Mouse (Mus musculus) embryonic facial prominence, embryonic 14.5 days (tissue): ENCODE measurements at regions not wholly inside any gene's neighbourhood (a gene's known extent, or its start where the extent isn't known, plus 50 kb on each side); places are given as distances from the start of the nearest gene placed in this dataset.

ENCODE experiments used
- ATAC-seq: fragments of 200-750 bp; cut with Nextera tagmentation; 2 replicates; pipeline ENCODE4 v1.8.0; 2017; ENCODE audit warnings: low read depth, moderate number of reproducible peaks, moderate TSS enrichment
- DNase-seq: peaks from one replicate; pipeline ENCODE4 v3.0.0-alpha.2; 2015; ENCODE audit warnings: low spot score
- H3K27ac ChIP-seq: fragments of 300-500 bp; sonication (generic); replicated peaks from 2 replicates; pipeline ENCODE4 v1.5.1; 2014; ENCODE audit warnings: low read depth, mild to moderate bottlenecking, low read length, moderate library complexity
- H3K27me3 ChIP-seq: fragments of 300-500 bp; sonication (generic); replicated peaks from 2 replicates; pipeline ENCODE4 v1.6.1; 2014; ENCODE audit warnings: low read length; ENCODE audit not compliant: control insufficient read depth, insufficient read depth
- H3K36me3 ChIP-seq: fragments of 300-500 bp; sonication (generic); 2 replicates; pipeline ENCODE4 v1.6.1; 2014; ENCODE audit warnings: low read length, mixed read lengths; ENCODE audit not compliant: control insufficient read depth, insufficient read depth
- H3K4me1 ChIP-seq: fragments of 300-500 bp; sonication (generic); 2 replicates; pipeline ENCODE4 v1.6.1; 2014; ENCODE audit warnings: antibody characterized with exemption, low read length; ENCODE audit not compliant: control insufficient read depth, insufficient read depth
- H3K4me2 ChIP-seq: fragments of 300-500 bp; sonication (generic); 2 replicates; pipeline ENCODE4 v1.6.1; 2014; ENCODE audit warnings: low read depth, mild to moderate bottlenecking, low read length, moderate library complexity, mixed read lengths
- H3K4me3 ChIP-seq: fragments of 300-500 bp; sonication (generic); 2 replicates; pipeline ENCODE4 v1.5.1; 2014; ENCODE audit warnings: low read depth, mild to moderate bottlenecking, low read length
- H3K9ac ChIP-seq: fragments of 300-500 bp; sonication (generic); 2 replicates; pipeline ENCODE4 v1.6.1; 2014; ENCODE audit warnings: low read depth, mild to moderate bottlenecking, low read length, moderate library complexity, mixed read lengths
- H3K9me3 ChIP-seq: fragments of 300-500 bp; sonication (generic); 2 replicates; pipeline ENCODE4 v1.6.1; 2016; ENCODE audit warnings: low read length; ENCODE audit not compliant: control insufficient read depth
- WGBS: fragments of 180-500 bp; shearing (Covaris S2); extraction: QIAGEN DNeasy Blood & Tissue Kit; methylation state at CpG from one replicate; pipeline ENCODE4 v1.1.7; 2014; 5-methylcytosine and 5-hydroxymethylcytosine counted together

- Histone ChIP-seq H3K4me2 (no peak overlapping the region), H3K36me3 (no peaks in the 10 kb centered on the region), H3K4me1 (peaks cover 12% of the 10 kb centered on the region), H3K4me3 (no peak overlapping the region), H3K9ac (no peak overlapping the region), H3K27ac (no peak overlapping the region), H3K9me3 (no peaks in the 10 kb centered on the region), H3K27me3 (no peaks in the 10 kb centered on the region)
- 32% methylated on average over 9 of the region's 9 CpGs for WGBS
- DNase-seq (peak; percentile 38), ATAC-seq (no peak)
Observed at GRCm38 (mm10) chr6:100977201-100977691, 143.8 kb downstream of the Ppp4r2 start.

- no peaks in the 10 kb centered on the region for H3K9me3 ChIP-seq
- no peaks in the 10 kb centered on the region for H3K27me3 ChIP-seq
- no peak overlapping the region for H3K4me3 ChIP-seq
- no peak overlapping the region for H3K9ac ChIP-seq
- H3K4me2 ChIP-seq = no peak overlapping the region
- WGBS = 82% methylated on average over 5 of the region's 5 CpGs
- H3K4me1 ChIP-seq = peaks cover 12% of the 10 kb centered on the region
- ATAC-seq (no peak), DNase-seq (no peak)
- no peak overlapping the region for H3K27ac ChIP-seq
- no peaks in the 10 kb centered on the region for H3K36me3 ChIP-seq
Observed at GRCm38 (mm10) chr6:100978113-100978512, 144.7 kb downstream of the Ppp4r2 start.

GRCm38 (mm10) chr6:100978727-100979460 lies 145.5 kb downstream of the Ppp4r2 start:
- no peak for DNase-seq
- peaks cover 12% of the 10 kb centered on the region for H3K4me1 ChIP-seq
- WGBS = 89% methylated on average over 9 of the region's 9 CpGs

GRCm38 (mm10) chr6:100980156-100980555 lies 146.7 kb downstream of the Ppp4r2 start:
- H3K4me2 ChIP-seq = no peak overlapping the region
- H3K27me3 ChIP-seq = no peaks in the 10 kb centered on the region
- peaks cover 18% of the 10 kb centered on the region for H3K4me1 ChIP-seq
- H3K36me3 ChIP-seq = no peaks in the 10 kb centered on the region
- H3K4me3 ChIP-seq = no peak overlapping the region
- no peak overlapping the region for H3K27ac ChIP-seq
- no peak for DNase-seq
- ATAC-seq = no peak
- no peak overlapping the region for H3K9ac ChIP-seq
- H3K9me3 ChIP-seq = no peaks in the 10 kb centered on the region
- WGBS = 83% methylated on average over 2 of the region's 2 CpGs

More at GRCm38 (mm10) chr6:100978727-100979460, 145.5 kb downstream of the Ppp4r2 start:
- no peak overlapping the region for H3K4me3 ChIP-seq
- no peaks in the 10 kb centered on the region for H3K36me3 ChIP-seq
- no peaks in the 10 kb centered on the region for H3K27me3 ChIP-seq
- H3K9ac ChIP-seq = no peak overlapping the region
- no peak overlapping the region for H3K27ac ChIP-seq
- ATAC-seq = no peak
- H3K4me2 ChIP-seq = no peak overlapping the region
- no peaks in the 10 kb centered on the region for H3K9me3 ChIP-seq

- no peak for DNase-seq
- Histone ChIP-seq H3K4me3 (no peak overlapping the region), H3K4me1 (peaks cover 7% of the 10 kb centered on the region; the same call in 1 of the 2 replicates), H3K9ac (no peak overlapping the region), H3K4me2 (no peak overlapping the region), H3K27ac (no peak overlapping the region), H3K9me3 (no peaks in the 10 kb centered on the region), H3K36me3 (no peaks in the 10 kb centered on the region), H3K27me3 (no peaks in the 10 kb centered on the region)
- 32% methylated on average over 7 of the region's 7 CpGs for WGBS
- ATAC-seq = no peak
Observed at GRCm38 (mm10) chr6:100984861-100985260, 151.4 kb downstream of the Ppp4r2 start.

GRCm38 (mm10) chr6:100985334-100985937 lies 152.0 kb downstream of the Ppp4r2 start:
- no peak for DNase-seq
- no peak overlapping the region for H3K4me2 ChIP-seq
- H3K36me3 ChIP-seq = no peaks in the 10 kb centered on the region
- no peak overlapping the region for H3K27ac ChIP-seq
- 55% methylated on average over 5 of the region's 5 CpGs for WGBS
- H3K9me3 ChIP-seq = no peaks in the 10 kb centered on the region
- no peak overlapping the region for H3K4me3 ChIP-seq
- H3K9ac ChIP-seq = no peak overlapping the region
- peaks cover 7% of the 10 kb centered on the region; the same call in 1 of the 2 replicates for H3K4me1 ChIP-seq
- no peak for ATAC-seq
- H3K27me3 ChIP-seq = no peaks in the 10 kb centered on the region

- H3K27me3 ChIP-seq = no peaks in the 10 kb centered on the region
- H3K4me1 ChIP-seq = peaks cover 7% of the 10 kb centered on the region; the same call in 1 of the 2 replicates
- H3K36me3 ChIP-seq = no peaks in the 10 kb centered on the region
- no peak for ATAC-seq
- DNase-seq = no peak
- no peak overlapping the region for H3K9ac ChIP-seq
- no peak overlapping the region for H3K4me3 ChIP-seq
- no peaks in the 10 kb centered on the region for H3K9me3 ChIP-seq
- WGBS = 60% methylated on average over 6 of the region's 6 CpGs
- no peak overlapping the region for H3K27ac ChIP-seq
- no peak overlapping the region for H3K4me2 ChIP-seq
Observed at GRCm38 (mm10) chr6:100988521-100988920, 155.1 kb downstream of the Ppp4r2 start.

GRCm38 (mm10) chr6:100993421-100993820 lies 160.0 kb downstream of the Ppp4r2 start:
- Histone ChIP-seq H3K4me2 (no peak overlapping the region), H3K4me3 (no peak overlapping the region), H3K9ac (no peak overlapping the region), H3K27me3 (no peaks in the 10 kb centered on the region), H3K27ac (no peak overlapping the region), H3K9me3 (0 out of 2 replicates have a peak, but pooled peaks cover 2% of the 10 kb centered on the region), H3K4me1 (no peaks in the 10 kb centered on the region), H3K36me3 (no peaks in the 10 kb centered on the region)
- DNase-seq = no peak
- WGBS = 50% methylated on average over 1 of the region's 1 CpGs
- ATAC-seq = no peak
